Comparison of ENCODE assay signal across 10 mouse cellular contexts in genomic region chr5:28269469-28269991, GRCm38 (mm10). TPM values are rescaled to one million over a fixed set of nuclear protein-coding genes. Genes with fewer than 3 reads are reported as not detected.
DNase-seq lines count a peak whose midpoint lies in the region; ATAC-seq and TF ChIP-seq lines count a peak whose summit lies in the region.
"Had no signal": no experiment of that assay in that cellular context is flagged by ENCODE, and none has a peak within 500 bp of the region (broad histone marks: within the 10 kb centered on the region; RNA-seq: fewer than 3 reads in every experiment).

No protein-coding gene starts in this region.

- no peak overlapping the region for H3K9ac ChIP-seq in lung, embryonic 14.5 days
- no peak overlapping the region for H3K9ac ChIP-seq in midbrain, embryonic 15.5 days
- H3K9ac ChIP-seq: forebrain, embryonic 12.5 days had no signal

- 29% methylated on average over 6 of the region's 6 CpGs for WGBS in lung, embryonic 14.5 days
- 71% methylated on average over 6 of the region's 6 CpGs for WGBS in midbrain, embryonic 15.5 days

- H3K27ac ChIP-seq in lung, embryonic 14.5 days (ENCODE audit: low read depth) = no peak overlapping the region
- H3K27ac ChIP-seq in midbrain, embryonic 15.5 days = no peak overlapping the region
- H3K27ac ChIP-seq: forebrain, embryonic 12.5 days had no signal

- no peaks in the 10 kb centered on the region for H3K4me1 ChIP-seq in lung, embryonic 14.5 days (ENCODE audit: insufficient read depth)
- H3K4me1 ChIP-seq in midbrain, embryonic 15.5 days = no peaks in the 10 kb centered on the region; the same call in 1 of the 2 replicates
- H3K4me1 ChIP-seq: forebrain, embryonic 12.5 days had no signal

- no peak overlapping the region for H3K4me2 ChIP-seq in lung, embryonic 14.5 days
- H3K4me2 ChIP-seq in midbrain, embryonic 15.5 days = no peak overlapping the region
- H3K4me2 ChIP-seq: forebrain, embryonic 12.5 days had no signal

- TF ChIP-seq CTCF in lung, embryonic 14.5 days (IDR thresholded peaks at IDR 0.05; ENCODE audit: low read depth) = no peak

- peak; percentile 62 for DNase-seq in CD4-positive, CD25-positive, alpha-beta regulatory T cell, adult 2 months (ENCODE audit: low read depth, low spot score)
- DNase-seq in c-Kit-positive CD71-positive TER-119-negative erythroid progenitor cells, embryonic 14.5 days (ENCODE audit: low read depth) = peak; percentile 30
- peak; percentile 54 for DNase-seq in lung, embryonic 14.5 days
- DNase-seq in spleen, adult 12 weeks (ENCODE audit: low spot score) = peak; percentile 6
- DNase-seq in layer of hippocampus, adult 8-10 months (ENCODE audit: low spot score in 2 of 2) = no peak
- DNase-seq in ovary, adult 18-20 months (ENCODE audit: low spot score) = no peak
- DNase-seq in ovary, postnatal 10 days (ENCODE audit: low spot score) = no peak

- ATAC-seq in lung, embryonic 14.5 days (ENCODE audit: insufficient read depth) = peak; percentile 75; the same call in 1 of the 2 replicates
- no peak for ATAC-seq in midbrain, embryonic 15.5 days (replicated peaks)

- H3K36me3 ChIP-seq in lung, embryonic 14.5 days (ENCODE audit: insufficient read depth) = no peaks in the 10 kb centered on the region
- no peaks in the 10 kb centered on the region for H3K36me3 ChIP-seq in midbrain, embryonic 15.5 days (replicated peaks)
- H3K36me3 ChIP-seq: forebrain, embryonic 12.5 days had no signal

- no peaks in the 10 kb centered on the region for H3K9me3 ChIP-seq in lung, embryonic 14.5 days (ENCODE audit: low read depth, low read length)
- H3K9me3 ChIP-seq in midbrain, embryonic 15.5 days = no peaks in the 10 kb centered on the region
- H3K9me3 ChIP-seq: forebrain, embryonic 12.5 days had no signal

- H3K4me3 ChIP-seq in lung, embryonic 14.5 days (ENCODE audit: low read depth, low read length) = no peak overlapping the region
- no peak overlapping the region for H3K4me3 ChIP-seq in midbrain, embryonic 15.5 days
- H3K4me3 ChIP-seq: forebrain, embryonic 12.5 days had no signal

- H3K27me3 ChIP-seq in lung, embryonic 14.5 days (ENCODE audit: insufficient read depth, low read length) = no peaks in the 10 kb centered on the region
- no peaks in the 10 kb centered on the region for H3K27me3 ChIP-seq in midbrain, embryonic 15.5 days (replicated peaks)
- H3K27me3 ChIP-seq: forebrain, embryonic 12.5 days had no signal

RNA-seq across cellular contexts. Expression of gene Cnpy1, which starts 23.9 kb away (rescaled TPM):
- 0.37 and 0.49 TPM in 2 replicates for polyA plus RNA-seq in lung, embryonic 14.5 days (2014; fragmentation: Nextera tagmentation; extraction: Ambion mirVana)
- total RNA-seq in layer of hippocampus, adult 8-10 months (2022) = under 1 TPM in 3 of 4 experiments, not detected in 1; 0.12 to 0.43 (median 0.25) TPM
- 44.2 and 61.8 TPM in 2 replicates for polyA plus RNA-seq in midbrain, embryonic 15.5 days (2015; fragmentation: Nextera tagmentation; extraction: Ambion mirVana)
- polyA plus RNA-seq: heart, postnatal 0 days had no signal

RNA-seq across cellular contexts. Expression of gene Rbm33, which starts 47.4 kb away (rescaled TPM):
- 15.8 and 17.9 TPM in 2 replicates for polyA plus RNA-seq in lung, embryonic 14.5 days (2014; fragmentation: Nextera tagmentation; extraction: Ambion mirVana)
- 10 to 100 TPM; 60.2 to 70.2 (median 65.7) TPM for total RNA-seq in layer of hippocampus, adult 8-10 months (2022)
- 18.1 and 18.6 TPM in 2 replicates for polyA plus RNA-seq in midbrain, embryonic 15.5 days (2015; fragmentation: Nextera tagmentation; extraction: Ambion mirVana)

Comparison
In these comparisons a context has a peak if more than half of its experiments do, and no peak if none do; other contexts are left out.
1. DNase-seq: peak in CD4-positive, CD25-positive, alpha-beta regulatory T cell, adult 2 months (single experiment), c-Kit-positive CD71-positive TER-119-negative erythroid progenitor cells, embryonic 14.5 days (single experiment), lung, embryonic 14.5 days (single experiment) and spleen, adult 12 weeks (single experiment); none in layer of hippocampus, adult 8-10 months (0 of 2), ovary, adult 18-20 months (single experiment) and ovary, postnatal 10 days (single experiment).
2. RNA of gene Cnpy1, which starts 23.9 kb away (polyA plus RNA-seq): 44.2 to 61.8 TPM in midbrain, embryonic 15.5 days; 0.37 to 0.49 TPM in lung, embryonic 14.5 days; every median in the first group is over 10 times any median in the second.